Mouse (Mus musculus) small intestine, adult 10 weeks (tissue): ENCODE measurements around the gene Gm10229. TPM values are rescaled to one million over a fixed set of nuclear protein-coding genes. Genes with fewer than 3 reads are reported as not detected.

Source experiments
- polyA plus RNA-seq: library from polyadenylated mRNA; stranded (reverse); fragments of 350-450 nt; fragmentation: Illumina TruSeq; extraction: RNeasy Lipid Tissue Mini Kit (QIAGEN cat#74804); gene quantifications from one replicate; pipeline ENCODE4 v1.2.3, GENCODE M21; 2014; ENCODE audit warnings: low replicate concordance

The Gm10229 gene
- not detected for polyA plus RNA-seq

DNA sequence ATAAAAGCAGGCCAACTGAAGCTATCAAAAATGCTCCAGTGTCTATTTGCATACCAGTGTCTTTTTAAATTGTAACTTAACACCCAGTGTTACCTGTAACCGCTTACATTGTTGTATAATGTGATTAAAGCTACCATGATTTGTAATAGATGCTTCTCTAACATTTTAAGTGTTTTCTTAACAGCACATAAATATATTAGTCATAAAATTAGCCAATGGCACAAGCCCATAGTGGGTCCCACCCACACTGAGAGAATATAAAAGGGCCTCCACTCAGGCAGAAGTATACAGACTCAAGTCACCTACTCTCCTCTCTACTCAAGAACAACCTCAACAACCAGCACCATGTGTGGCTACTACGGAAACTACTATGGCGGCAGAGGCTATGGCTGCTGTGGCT lies at the start of gene Gm10229:
TSS of gene Gm10229 (plus strand) at position 301 of the 400 bp plus-strand sequence.

DNA sequence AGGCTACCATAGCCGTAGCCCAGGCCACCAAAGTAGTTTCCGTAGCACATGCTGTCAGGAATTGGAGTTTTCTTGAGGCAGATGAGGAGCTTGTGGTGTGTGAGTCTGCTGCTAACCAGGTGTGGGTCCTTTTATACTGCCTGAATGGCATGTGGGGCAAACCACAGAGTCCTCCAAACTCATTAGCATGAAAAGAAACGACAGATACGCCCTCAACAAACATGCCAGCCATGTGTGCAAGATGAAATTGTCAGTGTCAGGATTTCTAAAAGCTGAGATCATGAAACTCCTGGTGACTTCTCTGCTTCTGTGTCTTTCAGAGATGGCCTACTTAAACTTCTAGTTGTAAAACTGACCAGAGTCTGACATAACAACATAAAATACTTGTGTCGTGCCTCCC lies 4.4 kb upstream of the Gm10229 start, which contains the start of gene Krtap22-2:
TSS of gene Krtap22-2 (minus strand) at position 101 of the 400 bp plus-strand sequence.

DNA sequence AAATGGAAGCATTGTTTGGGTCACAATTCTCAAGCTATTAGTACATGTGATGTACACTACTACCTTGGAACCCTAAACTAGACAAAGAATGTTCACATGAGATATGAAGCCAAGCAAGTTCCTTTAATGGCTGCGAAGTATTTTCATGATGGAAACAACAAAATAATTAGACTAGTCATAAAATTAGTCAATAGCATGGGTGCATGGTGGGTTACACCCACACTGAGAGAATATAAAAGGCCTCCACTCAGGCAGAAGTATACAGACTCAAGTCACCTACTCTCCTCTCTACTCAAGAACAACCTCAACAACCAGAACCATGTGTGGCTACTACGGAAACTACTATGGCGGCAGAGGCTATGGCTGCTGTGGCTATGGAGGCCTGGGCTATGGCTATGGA lies 16.3 kb downstream of the Gm10229 start, which contains the start of gene Krtap6-1:
TSS of gene Krtap6-1 (plus strand) at position 301 of the 400 bp plus-strand sequence.

DNA sequence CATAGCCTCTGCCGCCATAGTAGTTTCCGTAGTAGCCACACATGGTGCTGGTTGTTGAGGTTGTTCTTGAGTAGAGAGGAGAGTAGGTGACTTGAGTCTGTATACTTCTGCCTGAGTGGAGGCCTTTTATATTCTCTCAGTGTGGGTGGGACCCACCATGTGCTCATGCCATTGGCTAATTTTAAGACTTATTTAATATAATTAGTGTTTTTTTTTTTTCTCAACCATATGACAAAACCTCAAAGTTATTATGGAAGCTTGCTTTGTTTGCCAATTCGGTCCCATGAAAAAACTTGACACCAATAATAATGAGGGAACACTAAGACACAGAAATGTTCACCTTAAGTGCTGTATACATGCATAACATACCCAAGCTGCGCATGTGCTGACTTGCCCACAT lies 26.3 kb downstream of the Gm10229 start, which contains the start of gene Gm10228:
TSS of gene Gm10228 (minus strand) at position 101 of the 400 bp plus-strand sequence.

DNA sequence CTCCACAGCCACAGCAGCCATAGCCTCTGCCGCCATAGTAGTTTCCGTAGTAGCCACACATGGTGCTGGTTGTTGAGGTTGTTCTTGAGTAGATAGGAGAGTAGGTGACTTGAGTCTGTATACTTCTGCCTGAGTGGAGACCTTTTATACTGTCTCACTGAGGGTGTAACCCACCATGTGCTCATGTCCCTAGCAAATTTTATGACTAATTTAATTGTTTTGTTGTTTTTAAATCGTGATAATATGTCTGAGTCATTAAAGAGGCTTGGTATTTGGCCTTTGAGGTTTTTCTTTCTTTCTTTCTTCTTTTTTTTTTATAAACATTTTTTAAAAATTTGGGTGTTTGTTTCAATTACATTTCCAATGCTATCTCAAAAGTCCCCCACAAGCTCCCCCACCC lies 32.7 kb downstream of the Gm10229 start, which contains the start of gene Krtap6-5:
TSS of gene Krtap6-5 (minus strand) at position 101 of the 400 bp plus-strand sequence.

DNA sequence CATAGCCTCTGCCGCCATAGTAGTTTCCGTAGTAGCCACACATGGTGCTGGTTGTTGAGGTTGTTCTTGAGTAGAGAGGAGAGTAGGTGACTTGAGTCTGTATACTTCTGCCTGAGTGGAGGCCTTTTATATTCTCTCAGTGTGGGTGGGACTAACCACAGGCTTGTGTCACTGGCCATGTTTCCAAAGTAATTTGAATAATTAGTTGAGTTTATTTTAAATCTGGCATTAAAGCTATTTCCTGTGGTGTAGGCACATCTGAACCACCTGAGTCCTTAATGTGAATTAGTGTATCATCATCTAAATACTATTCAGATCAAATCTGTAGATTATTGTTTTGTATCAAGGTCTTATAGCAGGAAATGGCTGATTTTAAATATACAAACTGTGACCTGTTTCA lies 48.8 kb downstream of the Gm10229 start, which contains the start of gene 1110025L11Rik:
TSS of gene 1110025L11Rik (minus strand) at position 101 of the 400 bp plus-strand sequence.

Other genes starting within 250 kb of the Gm10229 start
- not detected for gene 2310057N15Rik, start 241.1 kb upstream of the Gm10229 start, polyA plus RNA-seq
- gene Gm5965, start 237.4 kb upstream of the Gm10229 start, polyA plus RNA-seq: not detected
- not detected for gene Gm20741, start 203.1 kb upstream of the Gm10229 start, polyA plus RNA-seq
- gene Krtap15, start 195.1 kb upstream of the Gm10229 start, polyA plus RNA-seq: not detected
- not detected for gene Krtap14, start 189.1 kb upstream of the Gm10229 start, polyA plus RNA-seq
- gene Krtap19-1, start 145.9 kb upstream of the Gm10229 start, polyA plus RNA-seq: not detected
- not detected for gene Krtap19-2, start 141.0 kb upstream of the Gm10229 start, polyA plus RNA-seq
- not detected for gene Krtap19-3, start 137.2 kb upstream of the Gm10229 start, polyA plus RNA-seq
- not detected for gene Krtap19-4, start 130.2 kb upstream of the Gm10229 start, polyA plus RNA-seq
- gene Krtap19-5, start 118.8 kb upstream of the Gm10229 start, polyA plus RNA-seq: not detected
- not detected for gene Krtap19-9b, start 83.0 kb upstream of the Gm10229 start, polyA plus RNA-seq
- gene Krtap16-3, start 52.4 kb upstream of the Gm10229 start, polyA plus RNA-seq: not detected
- gene Krtap22-2, start 4.5 kb upstream of the Gm10229 start, polyA plus RNA-seq: not detected
- gene Krtap6-1, start 16.4 kb downstream of the Gm10229 start, polyA plus RNA-seq: not detected
- gene Gm10228, start 26.2 kb downstream of the Gm10229 start, polyA plus RNA-seq: not detected
- gene Krtap6-5, start 32.6 kb downstream of the Gm10229 start, polyA plus RNA-seq: not detected
- gene 1110025L11Rik, start 48.7 kb downstream of the Gm10229 start, polyA plus RNA-seq: not detected
- not detected for gene Krtap6-3, start 68.7 kb downstream of the Gm10229 start, polyA plus RNA-seq
- not detected for gene Gm6358, start 125.6 kb downstream of the Gm10229 start, polyA plus RNA-seq
- gene Gm10061, start 135.8 kb downstream of the Gm10229 start, polyA plus RNA-seq: not detected
- gene Gm9789, start 142.7 kb downstream of the Gm10229 start, polyA plus RNA-seq: not detected
- not detected for gene Gm7735, start 154.2 kb downstream of the Gm10229 start, polyA plus RNA-seq
- not detected for gene 1110057P08Rik, start 159.5 kb downstream of the Gm10229 start, polyA plus RNA-seq
- gene Krtap20-2, start 190.6 kb downstream of the Gm10229 start, polyA plus RNA-seq: not detected